Mouse (Mus musculus): ENCODE data around the gene Parp4.

GRCm38 (mm10) chr14:56545491-56545890 is 29.9 kb upstream of the Parp4 start:
- TF ChIP-seq GATA1 (IDR thresholded peaks at IDR 0.05; ENCODE audit: low read length) (no peak), TAL1 (IDR thresholded peaks at IDR 0.05; ENCODE audit: low read length) (no peak)
